Mouse (Mus musculus) kidney, postnatal 0 days (tissue): ENCODE measurements around the gene Grk5. TPM values are rescaled to one million over a fixed set of nuclear protein-coding genes. Genes with fewer than 3 reads are reported as not detected.

ENCODE experiments used
- ATAC-seq: fragments of 200-750 bp; cut with Nextera tagmentation; replicated peaks from 2 replicates; pipeline ENCODE4 v1.8.0; 2017; ENCODE audit warnings: low read depth, moderate number of reproducible peaks, moderate TSS enrichment, moderate library complexity; ENCODE audit not compliant: low FRiP score
- DNase-seq: peaks from one replicate; pipeline ENCODE4 v3.0.0-alpha.2; 2016; ENCODE audit warnings: low spot score
- H3K27ac ChIP-seq: fragments of 300-500 bp; sonication (generic); 2 replicates; pipeline ENCODE4 v1.5.1; 2014; ENCODE audit warnings: mild to moderate bottlenecking
- H3K27me3 ChIP-seq: fragments of 300-500 bp; sonication (generic); 2 replicates; pipeline ENCODE4 v1.6.1; 2014; ENCODE audit warnings: low read length, mixed read lengths; ENCODE audit not compliant: insufficient read depth
- H3K36me3 ChIP-seq: fragments of 300-500 bp; sonication (generic); 2 replicates; pipeline ENCODE4 v1.6.1; 2014; ENCODE audit warnings: low read length, mixed read lengths; ENCODE audit not compliant: insufficient read depth
- H3K4me1 ChIP-seq: fragments of 300-500 bp; sonication (generic); replicated peaks from 2 replicates; pipeline ENCODE4 v1.6.1; 2014; ENCODE audit warnings: antibody characterized with exemption, low read length, mixed read lengths; ENCODE audit not compliant: insufficient read depth
- H3K4me2 ChIP-seq: fragments of 300-500 bp; sonication (generic); 2 replicates; pipeline ENCODE4 v1.6.1; 2014; ENCODE audit warnings: mild to moderate bottlenecking, low read length, moderate library complexity, mixed read lengths
- H3K4me3 ChIP-seq: fragments of 300-500 bp; sonication (generic); replicated peaks from 2 replicates; pipeline ENCODE4 v1.5.1; 2014; ENCODE audit warnings: low read depth, low read length
- H3K9ac ChIP-seq: fragments of 300-500 bp; sonication (generic); 2 replicates; pipeline ENCODE4 v1.6.1; 2014; ENCODE audit warnings: low read depth, low read length
- H3K9me3 ChIP-seq: fragments of 300-500 bp; sonication (generic); replicated peaks from 2 replicates; pipeline ENCODE4 v1.6.1; 2016; ENCODE audit warnings: low read length, inconsistent platforms, mixed read lengths
- CTCF ChIP-seq: IDR thresholded peaks from 2 replicates; pipeline ENCODE4 v1.5.1; 2016; ENCODE audit warnings: antibody characterized with exemption, low read depth, mild to moderate bottlenecking, moderate library complexity
- WGBS: fragments of 180-500 bp; shearing (Covaris S2); extraction: QIAGEN DNeasy Blood & Tissue Kit; methylation state at CpG from one replicate; pipeline ENCODE4 v1.1.7; 2014; 5-methylcytosine and 5-hydroxymethylcytosine counted together
- polyA plus RNA-seq: library from polyadenylated mRNA; unstranded; fragments of >200 nt; fragmentation: Nextera tagmentation; extraction: Ambion mirVana; gene quantifications from 2 replicates; pipeline ENCODE4 v1.2.1, GENCODE M21; 2015

Gene Grk5
- polyA plus RNA-seq, 1 experiment from 2014 or later: 2.3 TPM

DNA sequence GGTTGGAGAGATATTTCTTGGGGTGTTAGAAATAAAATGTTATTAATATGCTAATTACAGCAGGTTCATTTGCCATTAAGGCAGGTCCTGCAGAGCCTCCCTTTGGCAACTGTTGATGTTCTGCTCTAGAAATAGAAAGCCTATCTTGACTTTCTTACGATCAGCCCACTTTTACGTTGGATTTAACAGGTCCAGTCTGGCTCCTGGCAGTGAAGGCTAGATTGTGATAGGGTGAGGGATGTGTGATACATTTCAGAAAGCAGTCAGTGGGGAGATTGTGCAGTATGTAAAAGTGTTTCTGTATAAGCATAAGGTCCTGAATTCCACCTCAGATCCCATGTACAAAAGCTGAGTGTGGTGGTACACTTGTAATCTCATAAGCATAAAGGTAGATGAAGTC is 119.7 kb downstream of the Grk5 start:
- TF ChIP-seq CTCF: no peak
- H3K36me3 ChIP-seq: no peaks in the 10 kb centered on the region
- H3K9ac ChIP-seq: no peak overlapping the region
- H3K4me2 ChIP-seq: no peak overlapping the region
- H3K9me3 ChIP-seq: no peaks in the 10 kb centered on the region
- DNase-seq: no peak
- H3K4me1 ChIP-seq: no peaks in the 10 kb centered on the region
- H3K27me3 ChIP-seq: no peaks in the 10 kb centered on the region
- no peak overlapping the region for H3K27ac ChIP-seq
- no peak for ATAC-seq
- H3K4me3 ChIP-seq: no peak overlapping the region
- WGBS: 71% methylated on average over 2 of the region's 2 CpGs

GRCm38 (mm10) chr19:61017477-61018266 is 128.1 kb downstream of the Grk5 start:
- Histone ChIP-seq H3K9ac (no peak overlapping the region), H3K4me2 (no peak overlapping the region), H3K27me3 (no peaks in the 10 kb centered on the region), H3K9me3 (no peaks in the 10 kb centered on the region), H3K27ac (no peak overlapping the region), H3K4me3 (no peak overlapping the region), H3K36me3 (no peaks in the 10 kb centered on the region), H3K4me1 (peaks cover 5% of the 10 kb centered on the region; the same call in 1 of the 2 replicates)
- DNase-seq (no peak), ATAC-seq (no peak)
- WGBS: 100% methylated on average over 1 of the region's 1 CpGs
- TF ChIP-seq CTCF: no peak

DNA sequence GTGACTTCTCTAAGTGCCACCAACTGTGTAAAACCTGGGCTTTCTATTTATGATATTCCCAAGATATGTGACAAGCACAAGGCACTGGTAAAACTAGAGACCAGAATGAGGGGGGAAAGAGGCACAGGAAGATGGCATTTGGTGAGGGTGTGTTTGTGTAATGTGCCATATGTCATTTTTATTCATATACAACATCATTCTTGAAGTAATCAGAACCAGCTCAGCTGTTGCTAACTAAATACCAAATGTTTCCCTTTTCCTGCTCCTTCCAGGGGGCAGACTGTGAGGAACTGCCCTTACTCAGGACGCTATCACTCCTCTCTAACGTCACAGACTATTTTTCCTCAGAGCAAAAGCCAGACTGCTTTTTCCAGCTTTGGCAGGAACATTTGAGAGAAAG is 132.0 kb downstream of the Grk5 start:
- no peak overlapping the region for H3K4me3 ChIP-seq
- H3K4me2 ChIP-seq: no peak overlapping the region
- peaks cover 5% of the 10 kb centered on the region; the same call in 1 of the 2 replicates for H3K4me1 ChIP-seq
- H3K36me3 ChIP-seq: no peaks in the 10 kb centered on the region
- peak; percentile 3 for DNase-seq
- no peak overlapping the region for H3K9ac ChIP-seq
- no peak overlapping the region for H3K27ac ChIP-seq
- TF ChIP-seq CTCF: no peak
- no peaks in the 10 kb centered on the region for H3K27me3 ChIP-seq
- ATAC-seq: no peak
- 25% methylated on average over 2 of the region's 2 CpGs for WGBS
- H3K9me3 ChIP-seq: no peaks in the 10 kb centered on the region

GRCm38 (mm10) chr19:61021939-61022566 is 132.5 kb downstream of the Grk5 start:
- 73% methylated on average over 3 of the region's 3 CpGs for WGBS
- Histone ChIP-seq H3K4me3 (no peak overlapping the region), H3K4me1 (peaks cover 5% of the 10 kb centered on the region; the same call in 1 of the 2 replicates), H3K36me3 (no peaks in the 10 kb centered on the region), H3K9ac (no peak overlapping the region), H3K9me3 (no peaks in the 10 kb centered on the region), H3K27me3 (no peaks in the 10 kb centered on the region), H3K4me2 (no peak overlapping the region), H3K27ac (no peak overlapping the region)
- ATAC-seq (no peak), DNase-seq (peak; percentile 22)
- no peak for TF ChIP-seq CTCF

GRCm38 (mm10) chr19:61031570-61031969 is 142.0 kb downstream of the Grk5 start:
- H3K36me3 ChIP-seq: no peaks in the 10 kb centered on the region
- no peaks in the 10 kb centered on the region for H3K4me1 ChIP-seq
- 83% methylated on average over 2 of the region's 2 CpGs for WGBS
- H3K9me3 ChIP-seq: no peaks in the 10 kb centered on the region
- no peak overlapping the region for H3K27ac ChIP-seq
- no peak for TF ChIP-seq CTCF
- no peak for DNase-seq
- no peak overlapping the region for H3K4me3 ChIP-seq
- H3K9ac ChIP-seq: no peak overlapping the region
- no peaks in the 10 kb centered on the region for H3K27me3 ChIP-seq
- no peak overlapping the region for H3K4me2 ChIP-seq
- no peak for ATAC-seq

GRCm38 (mm10) chr19:61039151-61039550 is 149.6 kb downstream of the Grk5 start:
- DNase-seq (no peak), ATAC-seq (no peak)
- Histone ChIP-seq H3K4me2 (no peak overlapping the region), H3K9me3 (no peaks in the 10 kb centered on the region), H3K4me1 (no peaks in the 10 kb centered on the region), H3K36me3 (no peaks in the 10 kb centered on the region), H3K27me3 (no peaks in the 10 kb centered on the region), H3K27ac (no peak overlapping the region), H3K9ac (no peak overlapping the region), H3K4me3 (no peak overlapping the region)
- TF ChIP-seq CTCF: no peak
